Mouse (Mus musculus) hindbrain, embryonic 11.5 days (tissue): ENCODE measurements at regions not wholly inside any gene's neighbourhood (a gene's known extent, or its start where the extent isn't known, plus 50 kb on each side); places are given as distances from the start of the nearest gene placed in this dataset.

Source experiments
- ATAC-seq: fragments of 200-750 bp; cut with Nextera tagmentation; 2 replicates; pipeline ENCODE4 v1.8.0; 2017; ENCODE audit warnings: mild to moderate bottlenecking, moderate TSS enrichment, moderate library complexity; ENCODE audit not compliant: low FRiP score
- DNase-seq: peaks from one replicate; pipeline ENCODE4 v3.0.0-alpha.2; 2015; ENCODE audit warnings: low spot score
- H3K27ac ChIP-seq: fragments of 300-500 bp; sonication (generic); 2 replicates; pipeline ENCODE4 v1.5.1; 2014; ENCODE audit warnings: mild to moderate bottlenecking, low read depth, low read length
- H3K27me3 ChIP-seq: fragments of 300-500 bp; sonication (generic); 2 replicates; pipeline ENCODE4 v1.6.1; 2014; ENCODE audit warnings: mild to moderate bottlenecking, low read length, moderate library complexity, mixed read lengths; ENCODE audit not compliant: control insufficient read depth, insufficient read depth
- H3K36me3 ChIP-seq: fragments of 300-500 bp; sonication (generic); 2 replicates; pipeline ENCODE4 v1.6.1; 2014; ENCODE audit warnings: mild to moderate bottlenecking, low read length, moderate library complexity, mixed read lengths; ENCODE audit not compliant: control insufficient read depth, insufficient read depth
- H3K4me1 ChIP-seq: fragments of 300-500 bp; sonication (generic); replicated peaks from 2 replicates; pipeline ENCODE4 v1.6.1; 2014; ENCODE audit warnings: low read length, mixed read lengths; ENCODE audit not compliant: control insufficient read depth, insufficient read depth
- H3K4me2 ChIP-seq: fragments of 300-500 bp; sonication (generic); replicated peaks from 2 replicates; pipeline ENCODE4 v1.6.1; 2014; ENCODE audit warnings: mild to moderate bottlenecking, low read depth, low read length
- H3K4me3 ChIP-seq: fragments of 300-500 bp; sonication (generic); 2 replicates; pipeline ENCODE4 v1.5.1; 2014; ENCODE audit warnings: low read depth, low read length
- H3K9ac ChIP-seq: fragments of 300-500 bp; sonication (generic); 2 replicates; pipeline ENCODE4 v1.6.1; 2014; ENCODE audit warnings: low read depth, low read length
- H3K9me3 ChIP-seq: fragments of 300-500 bp; sonication (generic); 2 replicates; pipeline ENCODE4 v1.6.1; 2016; ENCODE audit warnings: low read length; ENCODE audit not compliant: control insufficient read depth
- WGBS: fragments of 180-500 bp; shearing (Covaris S2); extraction: QIAGEN DNeasy Blood & Tissue Kit; methylation state at CpG from one replicate; pipeline ENCODE4 v1.1.7; 2014; 5-methylcytosine and 5-hydroxymethylcytosine counted together

DNA sequence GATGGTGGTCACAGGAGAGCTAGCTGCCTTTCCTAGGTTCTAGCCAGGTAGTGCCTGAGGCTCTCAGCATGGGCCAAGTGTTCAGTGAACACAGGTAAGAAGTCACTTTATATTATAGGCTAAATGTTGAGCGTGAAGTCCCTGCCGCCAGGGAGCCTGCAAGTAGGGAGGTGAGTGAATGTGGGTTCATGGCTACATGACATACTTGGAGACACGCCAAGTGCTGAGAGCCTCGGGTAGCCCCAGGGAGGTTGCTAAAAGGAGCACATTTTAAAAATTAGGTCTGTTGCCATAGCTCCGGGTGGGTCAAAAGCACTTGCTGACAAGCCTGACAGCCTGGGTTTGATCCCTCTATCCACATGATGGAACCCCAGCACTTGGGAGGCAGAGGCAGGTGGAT lies 137.2 kb downstream of the 9530068E07Rik start:
- no peak overlapping the region for H3K27ac ChIP-seq
- no peaks in the 10 kb centered on the region for H3K9me3 ChIP-seq
- H3K4me3 ChIP-seq: no peak overlapping the region
- DNase-seq (no peak), ATAC-seq (no peak)
- H3K27me3 ChIP-seq: no peaks in the 10 kb centered on the region
- 70% methylated on average over 5 of the region's 5 CpGs for WGBS
- no peak overlapping the region for H3K9ac ChIP-seq
- H3K4me1 ChIP-seq: no peaks in the 10 kb centered on the region
- H3K36me3 ChIP-seq: no peaks in the 10 kb centered on the region
- H3K4me2 ChIP-seq: no peak overlapping the region

DNA sequence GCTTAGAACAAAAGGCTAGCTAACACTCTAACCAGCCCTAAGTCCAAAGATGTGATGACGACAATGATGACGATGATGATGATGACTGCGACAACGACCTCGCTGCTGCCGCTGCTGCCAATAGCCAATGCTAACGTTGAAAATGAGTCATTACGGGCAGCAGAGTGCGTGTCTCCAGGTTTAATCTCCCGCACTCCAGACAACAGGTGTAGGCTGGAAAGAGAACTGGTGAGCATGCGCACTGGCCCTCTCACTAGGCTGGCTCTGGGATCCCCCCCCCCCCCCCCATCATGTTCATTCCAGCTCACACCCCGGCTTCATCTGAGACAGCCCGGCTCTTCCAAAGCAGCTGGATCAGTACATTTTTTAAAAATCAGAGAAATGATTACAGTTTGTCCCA lies 138.4 kb downstream of the 9530068E07Rik start:
- H3K4me3 ChIP-seq: no peak overlapping the region
- WGBS: 70% methylated on average over 13 of the region's 13 CpGs
- H3K4me2 ChIP-seq: no peak overlapping the region
- no peak overlapping the region for H3K9ac ChIP-seq
- no peaks in the 10 kb centered on the region for H3K36me3 ChIP-seq
- H3K4me1 ChIP-seq: no peaks in the 10 kb centered on the region
- H3K27me3 ChIP-seq: no peaks in the 10 kb centered on the region
- no peak overlapping the region for H3K27ac ChIP-seq
- DNase-seq: no peak
- no peak for ATAC-seq
- no peaks in the 10 kb centered on the region for H3K9me3 ChIP-seq

GRCm38 (mm10) chr11:52536211-52536610 lies 140.0 kb downstream of the 9530068E07Rik start:
- ATAC-seq (no peak), DNase-seq (no peak)
- no peak overlapping the region for H3K9ac ChIP-seq
- H3K4me1 ChIP-seq: no peaks in the 10 kb centered on the region
- H3K9me3 ChIP-seq: no peaks in the 10 kb centered on the region
- H3K36me3 ChIP-seq: no peaks in the 10 kb centered on the region
- 72% methylated on average over 2 of the region's 2 CpGs for WGBS
- H3K27me3 ChIP-seq: no peaks in the 10 kb centered on the region
- H3K27ac ChIP-seq: no peak overlapping the region
- H3K4me2 ChIP-seq: no peak overlapping the region
- no peak overlapping the region for H3K4me3 ChIP-seq

DNA sequence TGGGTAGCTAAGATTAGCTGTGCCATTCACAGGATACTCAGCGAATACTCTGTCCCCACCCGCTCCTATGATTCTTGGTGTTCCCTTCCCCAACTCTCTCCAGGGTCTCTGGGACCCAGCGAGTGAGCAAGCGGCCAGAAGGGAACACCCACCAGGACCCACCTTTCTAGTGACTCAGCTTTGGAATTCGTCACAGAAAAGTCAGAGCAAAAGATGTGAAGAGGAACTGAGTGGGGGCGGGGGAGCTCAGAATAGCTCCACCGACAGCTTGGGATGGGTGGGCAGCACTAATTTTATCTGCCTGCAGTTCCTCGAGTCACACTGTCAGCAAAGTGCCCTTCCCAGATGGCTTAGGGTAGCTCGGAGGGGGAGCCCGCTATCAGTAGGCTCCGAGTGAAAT lies 140.6 kb downstream of the 9530068E07Rik start:
- Histone ChIP-seq H3K9me3 (no peaks in the 10 kb centered on the region), H3K4me3 (no peak overlapping the region), H3K27ac (no peak overlapping the region), H3K27me3 (no peaks in the 10 kb centered on the region), H3K4me2 (no peak overlapping the region), H3K9ac (no peak overlapping the region), H3K4me1 (no peaks in the 10 kb centered on the region), H3K36me3 (no peaks in the 10 kb centered on the region)
- DNase-seq (no peak), ATAC-seq (no peak)
- WGBS: 73% methylated on average over 11 of the region's 11 CpGs

DNA sequence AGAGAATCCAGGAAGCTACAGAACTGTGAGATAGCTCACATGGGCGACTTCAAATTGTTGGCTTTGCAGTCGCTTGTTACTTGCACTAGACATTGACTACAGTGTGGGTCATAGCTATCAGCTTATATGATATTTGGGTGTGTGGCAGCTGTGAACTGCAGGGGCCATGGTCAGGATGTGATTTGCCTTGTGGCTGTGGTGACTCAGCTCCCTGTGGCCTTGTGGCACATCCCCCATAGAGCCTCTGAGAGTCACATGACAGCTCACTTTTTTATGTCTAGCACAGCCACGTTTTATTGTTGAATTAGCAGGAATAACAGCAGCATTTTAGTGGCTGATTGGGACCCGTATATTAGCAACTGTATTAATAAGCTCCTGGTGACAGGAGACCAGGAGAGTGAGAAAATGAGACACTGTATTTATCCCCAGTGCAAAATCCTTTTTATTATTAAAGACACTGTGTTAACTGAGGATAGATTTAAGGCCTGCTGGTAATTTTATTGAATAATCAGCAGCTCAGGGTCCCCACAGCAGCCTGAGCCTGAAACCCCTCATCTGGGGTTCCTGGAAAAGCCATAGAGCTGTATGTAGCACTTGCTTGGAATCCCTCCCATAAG lies 141.7 kb downstream of the 9530068E07Rik start:
- H3K4me3 ChIP-seq: no peak overlapping the region
- DNase-seq (no peak), ATAC-seq (no peak)
- no peak overlapping the region for H3K27ac ChIP-seq
- 71% methylated on average over 4 of the region's 4 CpGs for WGBS
- H3K36me3 ChIP-seq: no peaks in the 10 kb centered on the region
- no peaks in the 10 kb centered on the region for H3K27me3 ChIP-seq
- H3K4me2 ChIP-seq: no peak overlapping the region
- H3K9me3 ChIP-seq: no peaks in the 10 kb centered on the region
- H3K4me1 ChIP-seq: no peaks in the 10 kb centered on the region
- no peak overlapping the region for H3K9ac ChIP-seq

GRCm38 (mm10) chr11:52541210-52541609 lies 145.0 kb downstream of the 9530068E07Rik start:
- Histone ChIP-seq H3K4me3 (no peak overlapping the region), H3K36me3 (no peaks in the 10 kb centered on the region), H3K27ac (no peak overlapping the region), H3K4me2 (no peak overlapping the region), H3K9me3 (no peaks in the 10 kb centered on the region), H3K9ac (no peak overlapping the region), H3K4me1 (no peaks in the 10 kb centered on the region), H3K27me3 (no peaks in the 10 kb centered on the region)
- no peak for DNase-seq
- 75% methylated on average over 5 of the region's 5 CpGs for WGBS
- no peak for ATAC-seq

- no peak for ATAC-seq
- Histone ChIP-seq H3K27me3 (no peaks in the 10 kb centered on the region), H3K27ac (no peak overlapping the region), H3K36me3 (no peaks in the 10 kb centered on the region), H3K9me3 (no peaks in the 10 kb centered on the region), H3K9ac (no peak overlapping the region), H3K4me1 (no peaks in the 10 kb centered on the region), H3K4me2 (no peak overlapping the region), H3K4me3 (no peak overlapping the region)
- WGBS: 78% methylated on average over 5 of the region's 5 CpGs
- no peak for DNase-seq
Observed at GRCm38 (mm10) chr11:52551451-52551850, 155.2 kb downstream of the 9530068E07Rik start.

- no peak overlapping the region for H3K27ac ChIP-seq
- no peaks in the 10 kb centered on the region for H3K36me3 ChIP-seq
- 77% methylated on average over 4 of the region's 4 CpGs for WGBS
- ATAC-seq: no peak
- H3K27me3 ChIP-seq: no peaks in the 10 kb centered on the region
- no peak overlapping the region for H3K4me3 ChIP-seq
- no peak overlapping the region for H3K4me2 ChIP-seq
- no peak overlapping the region for H3K9ac ChIP-seq
- no peaks in the 10 kb centered on the region for H3K4me1 ChIP-seq
- no peaks in the 10 kb centered on the region for H3K9me3 ChIP-seq
- DNase-seq: no peak
Observed at GRCm38 (mm10) chr11:52552860-52553259, 156.6 kb downstream of the 9530068E07Rik start.

DNA sequence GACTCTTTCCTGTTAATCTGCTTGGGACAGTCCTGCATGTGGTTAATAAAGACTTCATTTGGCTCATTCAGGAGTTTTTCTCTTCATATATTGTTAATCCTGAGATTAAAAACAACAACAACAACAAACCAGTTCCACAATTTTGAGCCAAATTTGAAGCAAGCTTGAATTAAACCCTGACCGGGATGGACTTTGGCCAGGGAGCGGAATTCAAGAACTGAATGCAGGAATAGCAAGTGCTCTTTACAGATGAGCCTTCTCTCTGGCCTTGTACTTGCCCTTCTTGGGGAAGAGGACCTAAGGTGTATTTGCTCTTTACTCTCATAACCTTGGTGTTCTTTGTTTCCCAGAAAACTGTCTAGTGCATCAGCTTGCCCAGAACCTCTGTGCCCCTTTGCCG lies 161.6 kb downstream of the 9530068E07Rik start:
- DNase-seq: no peak
- WGBS: 95% methylated on average over 3 of the region's 3 CpGs

More for the DNA sequence above, 161.6 kb downstream of the 9530068E07Rik start:
- no peak overlapping the region for H3K9ac ChIP-seq
- H3K4me3 ChIP-seq: no peak overlapping the region
- H3K4me2 ChIP-seq: no peak overlapping the region
- no peak overlapping the region for H3K27ac ChIP-seq
- no peaks in the 10 kb centered on the region for H3K27me3 ChIP-seq
- H3K9me3 ChIP-seq: no peaks in the 10 kb centered on the region
- H3K36me3 ChIP-seq: no peaks in the 10 kb centered on the region
- ATAC-seq: no peak
- no peaks in the 10 kb centered on the region for H3K4me1 ChIP-seq
